Mouse (Mus musculus): ENCODE measurements at regions not wholly inside any gene's neighbourhood (a gene's known extent, or its start where the extent isn't known, plus 50 kb on each side); places are given as distances from the start of the nearest gene placed in this dataset.

DNA sequence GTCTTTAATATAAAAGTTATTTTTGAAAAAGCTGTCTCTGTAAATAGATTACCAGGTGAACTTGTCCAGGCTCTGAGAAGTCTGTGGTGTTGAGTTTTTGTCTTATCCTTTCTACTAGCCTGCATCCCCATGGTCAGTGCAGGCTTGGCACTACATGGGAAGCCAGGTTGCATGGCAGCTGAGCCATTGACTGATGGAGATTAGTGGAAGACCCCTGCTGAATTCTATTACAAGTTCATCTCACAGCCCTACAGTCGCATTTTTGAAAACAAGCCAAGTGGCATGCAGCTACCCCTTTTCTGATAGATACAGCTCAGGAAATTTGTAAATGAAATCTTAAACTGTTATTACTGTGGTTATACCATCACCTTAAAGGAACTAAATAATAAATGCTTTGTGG lies 101.2 kb upstream of the Fam184a start:
- Histone ChIP-seq H3K4me2 (replicated peaks) (no peak overlapping the region), H3K27me3 (no peaks in the 10 kb centered on the region), H3K4me1 (replicated peaks) (no peaks in the 10 kb centered on the region), H3K4me3 (replicated peaks) (no peak overlapping the region), H3K36me3 (no peaks in the 10 kb centered on the region), H3K9ac (replicated peaks) (no peak overlapping the region), H3K9me3 (no peaks in the 10 kb centered on the region), H3K27ac (no peak overlapping the region)
- WGBS: 74% methylated on average over 1 of the region's 1 CpGs
- ATAC-seq: no peak

DNA sequence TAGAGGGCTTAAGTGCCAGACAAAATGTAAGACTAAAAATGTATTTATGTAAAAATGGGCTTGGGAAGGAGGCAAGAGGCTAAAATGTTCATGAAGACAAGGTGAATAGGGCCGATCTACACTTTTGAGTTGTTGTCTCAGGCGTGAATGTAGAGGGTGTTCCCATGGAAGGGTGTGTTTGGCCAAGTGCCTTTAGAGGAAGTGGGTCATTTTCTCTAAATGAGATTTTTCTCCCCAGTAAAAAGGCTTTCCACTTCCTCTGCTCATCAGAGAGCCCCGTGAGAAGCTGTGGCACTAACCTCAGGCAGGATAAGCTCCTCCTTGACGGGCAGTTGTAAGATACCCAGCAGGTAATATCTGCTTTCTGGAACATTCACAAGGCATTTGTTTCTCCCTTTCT lies 99.6 kb upstream of the Fam184a start:
- Histone ChIP-seq H3K9me3 (no peaks in the 10 kb centered on the region), H3K36me3 (no peaks in the 10 kb centered on the region), H3K9ac (replicated peaks) (no peak overlapping the region), H3K4me3 (replicated peaks) (no peak overlapping the region), H3K4me1 (replicated peaks) (no peaks in the 10 kb centered on the region), H3K4me2 (replicated peaks) (no peak overlapping the region), H3K27me3 (no peaks in the 10 kb centered on the region), H3K27ac (no peak overlapping the region)
- WGBS: 83% methylated on average over 4 of the region's 4 CpGs
- no peak for ATAC-seq

DNA sequence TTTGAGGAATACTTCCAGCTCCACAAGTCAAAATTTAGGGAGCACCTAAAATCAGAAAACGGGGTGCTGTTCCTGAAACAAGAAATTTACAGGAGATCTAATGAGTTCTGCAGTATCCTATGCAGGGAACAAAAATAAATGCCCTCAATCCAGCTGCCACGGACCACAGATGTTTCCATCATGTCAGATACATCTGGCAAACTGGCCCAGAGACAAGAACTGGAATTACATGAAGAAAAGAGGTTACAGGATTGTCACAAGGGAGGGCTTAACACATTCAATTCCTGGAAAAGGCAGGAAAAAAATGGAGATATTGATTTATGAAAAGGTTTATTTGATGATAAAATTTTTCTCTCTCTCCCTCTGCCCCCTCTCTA lies 62.3 kb upstream of the Fam184a start:
- no peak overlapping the region for H3K9ac ChIP-seq (replicated peaks)
- no peaks in the 10 kb centered on the region for H3K9me3 ChIP-seq
- ATAC-seq: no peak
- H3K4me2 ChIP-seq (replicated peaks): no peak overlapping the region
- H3K27ac ChIP-seq: no peak overlapping the region
- H3K27me3 ChIP-seq: no peaks in the 10 kb centered on the region
- H3K36me3 ChIP-seq: no peaks in the 10 kb centered on the region
- WGBS: 82% methylated on average over 2 of the region's 2 CpGs
- no peaks in the 10 kb centered on the region for H3K4me1 ChIP-seq (replicated peaks)
- no peak overlapping the region for H3K4me3 ChIP-seq (replicated peaks)

DNA sequence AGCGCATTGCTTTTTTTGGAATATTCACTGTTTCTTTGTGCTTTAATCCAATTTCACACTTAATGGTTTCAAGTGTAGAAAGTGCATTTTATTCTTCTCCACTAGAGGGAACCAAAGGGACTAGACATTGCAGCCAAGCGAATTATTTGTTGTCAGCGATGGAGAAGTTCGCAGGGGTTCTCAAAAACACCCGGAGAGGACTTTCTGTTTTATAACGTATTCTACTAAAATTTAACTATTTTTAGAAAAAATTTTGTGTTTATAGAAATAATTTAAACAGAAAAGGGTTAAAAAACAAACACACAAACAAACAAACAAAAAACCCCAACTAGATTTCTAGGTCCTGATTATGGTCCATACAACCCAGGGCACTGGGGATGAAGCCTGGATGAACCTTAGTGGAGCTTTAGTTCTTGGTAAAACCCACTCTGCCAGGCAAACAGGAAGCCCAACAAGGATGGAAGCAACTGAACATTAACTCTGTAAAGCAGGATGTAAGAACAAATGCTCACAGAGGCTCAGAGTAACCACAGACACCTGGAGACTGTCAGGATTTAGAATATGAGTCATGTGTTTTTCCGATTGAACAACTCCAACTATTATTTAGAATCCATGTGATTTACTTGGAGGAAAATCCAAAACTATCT lies 61.8 kb upstream of the Fam184a start:
- H3K27me3 ChIP-seq: no peaks in the 10 kb centered on the region
- no peaks in the 10 kb centered on the region for H3K9me3 ChIP-seq
- H3K4me3 ChIP-seq (replicated peaks): no peak overlapping the region
- peak overlapping the region; percentile 39 for H3K4me2 ChIP-seq (replicated peaks)
- no peaks in the 10 kb centered on the region for H3K36me3 ChIP-seq
- WGBS: 31% methylated on average over 7 of the region's 7 CpGs
- ATAC-seq: no peak
- no peak overlapping the region for H3K9ac ChIP-seq (replicated peaks)
- H3K27ac ChIP-seq: no peak overlapping the region
- H3K4me1 ChIP-seq (replicated peaks): no peaks in the 10 kb centered on the region

DNA sequence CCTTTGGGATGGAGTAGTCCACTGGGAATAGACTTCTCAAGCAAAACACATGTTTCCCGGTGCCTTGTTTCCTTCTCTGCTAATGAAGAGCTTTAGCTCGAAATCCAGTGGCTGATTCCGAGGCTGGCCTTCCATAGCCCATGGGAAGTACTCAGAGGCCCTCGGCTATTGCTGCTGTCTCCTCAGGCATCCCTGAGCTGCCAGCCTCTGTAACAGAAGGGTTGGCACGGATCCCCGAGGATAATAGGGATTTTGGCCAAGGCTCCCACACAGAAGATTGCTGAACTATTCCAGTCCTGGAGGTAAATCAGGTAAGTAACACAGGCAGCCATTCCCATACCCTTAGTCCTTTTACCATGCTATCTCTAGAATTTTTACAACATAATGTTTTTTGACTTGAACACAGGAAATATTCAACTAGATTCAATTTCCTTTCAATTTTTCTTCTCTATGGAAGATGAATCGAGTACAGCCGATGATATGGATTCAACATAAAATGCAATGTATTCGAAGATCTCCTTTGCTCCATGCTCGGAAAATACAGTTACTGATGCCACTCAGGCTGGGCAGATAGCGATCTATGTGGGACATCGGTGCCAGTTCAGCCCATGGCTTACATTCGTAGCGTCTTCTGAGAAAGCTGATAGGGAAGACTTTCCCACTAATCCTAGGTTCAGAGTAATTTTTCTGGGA lies 61.1 kb upstream of the Fam184a start:
- Histone ChIP-seq H3K9ac (replicated peaks) (no peak overlapping the region), H3K27ac (no peak overlapping the region), H3K4me3 (replicated peaks) (no peak overlapping the region), H3K4me1 (replicated peaks) (no peaks in the 10 kb centered on the region), H3K9me3 (no peaks in the 10 kb centered on the region), H3K36me3 (no peaks in the 10 kb centered on the region), H3K4me2 (replicated peaks) (peak overlapping the region; percentile 39), H3K27me3 (no peaks in the 10 kb centered on the region)
- WGBS: 64% methylated on average over 14 of the region's 14 CpGs
- 0 out of 2 replicates have a peak, but pooled peaks have one; percentile 45 for ATAC-seq

DNA sequence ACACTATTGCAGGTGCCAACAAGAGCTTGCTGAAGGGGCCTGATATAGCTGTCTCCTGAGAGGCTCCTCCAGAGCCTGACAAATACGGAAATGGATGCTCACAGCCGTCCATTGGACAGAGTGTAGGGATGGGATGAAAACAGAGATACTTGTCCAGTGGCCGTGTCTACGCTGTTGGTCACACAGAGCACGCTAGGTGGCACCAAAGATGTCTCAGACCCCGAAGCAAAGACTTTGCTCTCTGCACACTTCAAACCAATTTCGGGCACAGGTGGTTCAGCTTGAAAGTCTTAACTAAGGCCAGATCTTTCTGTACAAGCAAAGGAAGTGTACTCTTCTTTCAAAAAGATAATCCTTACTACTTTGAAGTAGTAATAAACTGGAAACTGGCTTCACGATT lies 55.8 kb upstream of the Fam184a start:
- no peak overlapping the region for H3K27ac ChIP-seq
- no peaks in the 10 kb centered on the region for H3K9me3 ChIP-seq
- no peak overlapping the region for H3K9ac ChIP-seq (replicated peaks)
- no peak overlapping the region for H3K4me3 ChIP-seq (replicated peaks)
- ATAC-seq: no peak
- WGBS: 58% methylated on average over 8 of the region's 8 CpGs
- no peaks in the 10 kb centered on the region for H3K4me1 ChIP-seq (replicated peaks)
- no peaks in the 10 kb centered on the region for H3K36me3 ChIP-seq
- H3K4me2 ChIP-seq (replicated peaks): no peak overlapping the region
- H3K27me3 ChIP-seq: no peaks in the 10 kb centered on the region

- H3K4me1 ChIP-seq (replicated peaks): no peaks in the 10 kb centered on the region
- H3K27me3 ChIP-seq: no peaks in the 10 kb centered on the region
- H3K27ac ChIP-seq: no peak overlapping the region
- H3K9me3 ChIP-seq: no peaks in the 10 kb centered on the region
- 75% methylated on average over 7 of the region's 7 CpGs for WGBS
- no peak for ATAC-seq
- no peaks in the 10 kb centered on the region for H3K36me3 ChIP-seq
- H3K4me3 ChIP-seq (replicated peaks): no peak overlapping the region
- no peak overlapping the region for H3K4me2 ChIP-seq (replicated peaks)
- no peak overlapping the region for H3K9ac ChIP-seq (replicated peaks)
Measured at GRCm38 (mm10) chr10:53801048-53801641, 50.2 kb upstream of the Fam184a start.
